Mouse (Mus musculus): Measurements from ENCODE around the gene Sumo2. TPM values are rescaled to one million over a fixed set of nuclear protein-coding genes. Genes with fewer than 3 reads are reported as not detected.

Gene Sumo2
- polyA plus RNA-seq, 1 experiment: 105 TPM

DNA sequence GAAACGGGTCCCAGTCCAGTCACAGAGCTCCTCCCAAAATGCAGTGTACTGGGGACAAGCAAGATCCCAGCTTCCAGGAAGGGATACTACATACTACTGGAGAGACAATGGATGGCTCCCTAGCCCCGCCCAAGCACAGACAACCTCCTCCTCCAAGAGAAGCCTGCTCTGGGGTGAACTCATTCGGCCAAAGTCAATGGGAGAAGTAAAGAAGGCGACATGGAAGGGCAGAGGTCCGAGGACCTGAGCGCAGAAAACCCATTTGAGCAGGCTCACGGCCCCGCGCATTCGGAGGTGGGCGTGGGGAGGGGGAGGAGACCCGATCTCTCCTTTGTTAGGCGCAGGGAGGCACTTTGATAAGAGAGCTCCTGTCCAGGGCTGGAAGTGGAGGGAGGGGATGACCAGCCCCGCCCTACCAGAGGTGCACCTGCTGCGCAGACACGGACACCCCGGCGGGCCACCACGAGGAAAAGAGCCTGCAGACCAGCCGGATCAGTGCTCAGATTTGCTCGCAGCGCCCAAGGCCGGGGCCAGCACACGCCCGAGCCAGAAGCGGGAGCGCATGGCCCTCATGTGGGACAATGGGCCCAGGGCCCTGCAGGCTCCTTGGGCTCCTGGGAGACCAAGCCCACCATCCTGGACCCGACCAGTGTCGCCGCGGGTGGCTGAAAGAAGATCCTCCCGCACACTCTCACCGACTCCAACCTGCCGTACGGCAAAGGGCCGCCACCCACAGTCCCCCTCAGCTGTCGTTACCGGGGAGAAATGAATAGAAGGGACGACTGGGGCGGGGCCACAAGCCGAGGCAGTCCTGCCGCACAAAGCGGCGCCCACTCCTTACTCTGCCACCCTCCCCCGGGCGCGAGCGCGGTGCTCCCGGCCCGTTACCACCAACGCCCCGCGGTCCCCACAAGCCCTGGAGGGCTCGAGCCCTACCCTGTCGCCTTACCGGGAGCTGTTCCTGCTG, 22.5 kb downstream of the Sumo2 start:
- no peaks in the 10 kb centered on the region for H3K36me3 ChIP-seq (ENCODE audit: control insufficient read depth, insufficient read depth, low read length)
- no peaks in the 10 kb centered on the region for H3K27me3 ChIP-seq (ENCODE audit: control insufficient read depth, insufficient read depth, low read length)
- H3K4me3 ChIP-seq (ENCODE audit: control insufficient read depth, insufficient read depth, low read length): peak overlapping the region; percentile 84
- TF ChIP-seq CTCF (IDR thresholded peaks at IDR 0.05; ENCODE audit: borderline replicate concordance, control insufficient read depth, extremely low read depth, insufficient read depth, low read length, poor library complexity) (no peak), POLR2A (IDR thresholded peaks at IDR 0.05; ENCODE audit: control insufficient read depth, extremely low read depth, insufficient read depth, low read length, poor library complexity) (no peak)
- peak; percentile 55 for DNase-seq
- H3K4me1 ChIP-seq (replicated peaks; ENCODE audit: control insufficient read depth, insufficient read depth, low read length): peaks cover 37% of the 10 kb centered on the region
- under 1% methylated on average over 57 of the region's 57 CpGs for WGBS
- H3K27ac ChIP-seq (ENCODE audit: control insufficient read depth, insufficient read depth, low read length): peak overlapping the region; percentile 60

DNA sequence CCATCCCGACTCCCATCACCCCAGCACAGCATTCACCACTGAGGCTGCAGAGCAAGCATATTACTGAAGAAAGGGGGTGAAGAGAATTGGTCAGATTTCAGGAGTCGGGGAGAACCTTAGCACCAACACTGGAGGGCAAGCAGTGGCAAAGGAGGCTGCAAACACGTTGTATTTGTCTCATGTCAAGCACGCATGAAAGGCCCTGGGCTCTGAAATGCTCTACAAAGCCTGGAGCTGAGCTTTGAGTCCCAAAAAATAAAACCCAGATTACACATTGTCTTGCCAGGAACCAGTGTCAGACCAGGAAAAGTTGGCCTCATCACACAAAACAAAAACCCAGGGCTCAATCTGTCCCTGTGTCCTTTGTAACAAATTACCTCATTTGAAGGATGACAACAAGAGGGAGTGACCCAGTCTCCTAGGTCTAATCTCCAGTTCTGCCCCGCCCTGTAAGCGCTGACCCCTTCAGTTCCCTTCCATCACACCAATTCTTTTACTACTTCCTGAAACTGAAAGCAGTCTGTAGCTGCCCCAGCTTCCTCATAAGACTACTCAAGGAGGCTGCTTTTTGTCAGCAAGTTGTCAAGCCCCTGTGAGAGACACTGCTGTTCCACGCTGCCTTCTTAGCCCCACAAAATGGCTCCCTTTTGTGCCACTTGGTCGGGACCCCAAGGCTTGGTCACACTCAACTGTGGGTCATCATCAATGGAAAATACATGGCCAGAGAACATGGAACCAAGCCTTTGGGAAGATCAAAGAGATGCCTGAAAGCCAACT, 23.5 kb downstream of the Sumo2 start:
- Histone ChIP-seq H3K27me3 (ENCODE audit: control insufficient read depth, insufficient read depth, low read length) (no peaks in the 10 kb centered on the region), H3K4me1 (replicated peaks; ENCODE audit: control insufficient read depth, insufficient read depth, low read length) (peaks cover 43% of the 10 kb centered on the region)
- DNase-seq: peak; percentile 56

DNA sequence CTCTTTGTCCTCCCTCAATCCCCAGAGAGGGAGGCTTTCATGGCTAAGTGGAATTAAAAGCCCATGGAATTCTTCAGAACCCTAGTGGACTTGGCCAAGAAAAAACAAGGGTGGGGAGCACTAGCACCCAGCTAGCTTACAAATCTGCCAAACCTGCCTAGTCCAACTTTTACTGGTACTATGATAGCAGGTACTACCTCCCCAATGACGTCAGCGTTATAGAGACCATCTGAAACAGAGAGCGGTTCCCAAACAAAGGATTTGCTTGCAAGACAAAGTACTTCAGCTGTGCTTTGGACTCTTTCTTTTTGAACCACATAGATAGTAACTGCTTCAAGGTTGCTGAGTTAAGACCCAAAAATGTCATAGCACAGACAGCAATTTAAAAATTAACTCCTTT, 24.1 kb downstream of the Sumo2 start:
- Histone ChIP-seq H3K36me3 (ENCODE audit: control insufficient read depth, insufficient read depth, low read length) (no peaks in the 10 kb centered on the region), H3K27ac (ENCODE audit: control insufficient read depth, insufficient read depth, low read length) (peak overlapping the region; percentile 60; the same call in 1 of the 2 replicates), H3K4me1 (replicated peaks; ENCODE audit: control insufficient read depth, insufficient read depth, low read length) (peaks cover 49% of the 10 kb centered on the region), H3K4me3 (ENCODE audit: control insufficient read depth, insufficient read depth, low read length) (no peak overlapping the region), H3K27me3 (ENCODE audit: control insufficient read depth, insufficient read depth, low read length) (no peaks in the 10 kb centered on the region)
- DNase-seq: no peak
- TF ChIP-seq POLR2A (IDR thresholded peaks at IDR 0.05; ENCODE audit: control insufficient read depth, extremely low read depth, insufficient read depth, low read length, poor library complexity) (no peak), CTCF (IDR thresholded peaks at IDR 0.05; ENCODE audit: borderline replicate concordance, control insufficient read depth, extremely low read depth, insufficient read depth, low read length, poor library complexity) (no peak)
- 76% methylated on average over 3 of the region's 3 CpGs for WGBS

More for the DNA sequence above, 23.5 kb downstream of the Sumo2 start:
- WGBS: 22% methylated on average over 8 of the region's 8 CpGs
- Histone ChIP-seq H3K36me3 (ENCODE audit: control insufficient read depth, insufficient read depth, low read length) (no peaks in the 10 kb centered on the region), H3K27ac (ENCODE audit: control insufficient read depth, insufficient read depth, low read length) (peak overlapping the region; percentile 60; the same call in 1 of the 2 replicates), H3K4me3 (ENCODE audit: control insufficient read depth, insufficient read depth, low read length) (peak overlapping the region; percentile 84)
- TF ChIP-seq CTCF (IDR thresholded peaks at IDR 0.05; ENCODE audit: borderline replicate concordance, control insufficient read depth, extremely low read depth, insufficient read depth, low read length, poor library complexity): no peak
- TF ChIP-seq POLR2A (IDR thresholded peaks at IDR 0.05; ENCODE audit: control insufficient read depth, extremely low read depth, insufficient read depth, low read length, poor library complexity): no peak

DNA sequence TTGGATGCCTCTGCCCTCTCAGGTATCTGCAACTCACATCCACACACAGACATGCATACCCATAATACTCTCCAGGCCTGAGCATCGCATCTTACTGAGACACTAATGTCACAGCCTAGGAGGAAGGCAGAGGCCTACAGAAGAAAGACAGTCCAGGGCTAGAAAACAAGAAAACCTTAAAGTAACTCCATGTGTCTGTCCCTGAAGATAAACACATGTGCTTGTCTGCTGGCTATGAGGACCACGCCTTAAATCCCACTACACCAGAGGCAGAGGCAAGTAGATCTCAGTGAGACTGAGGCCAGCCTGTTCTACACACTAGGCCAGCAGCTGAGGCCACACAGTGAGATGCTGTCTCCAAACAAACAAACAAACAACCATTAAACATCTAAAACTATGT, 25.0 kb downstream of the Sumo2 start:
- Histone ChIP-seq H3K4me1 (replicated peaks; ENCODE audit: control insufficient read depth, insufficient read depth, low read length) (peaks cover 50% of the 10 kb centered on the region), H3K36me3 (ENCODE audit: control insufficient read depth, insufficient read depth, low read length) (no peaks in the 10 kb centered on the region), H3K4me3 (ENCODE audit: control insufficient read depth, insufficient read depth, low read length) (no peak overlapping the region), H3K27me3 (ENCODE audit: control insufficient read depth, insufficient read depth, low read length) (no peaks in the 10 kb centered on the region), H3K27ac (ENCODE audit: control insufficient read depth, insufficient read depth, low read length) (no peak overlapping the region)
- WGBS: 91% methylated on average over 2 of the region's 2 CpGs
- no peak for TF ChIP-seq POLR2A (IDR thresholded peaks at IDR 0.05; ENCODE audit: control insufficient read depth, extremely low read depth, insufficient read depth, low read length, poor library complexity)
- no peak for TF ChIP-seq CTCF (IDR thresholded peaks at IDR 0.05; ENCODE audit: borderline replicate concordance, control insufficient read depth, extremely low read depth, insufficient read depth, low read length, poor library complexity)
- no peak for DNase-seq

GRCm38 (mm10) chr11:115510507-115510888, 25.6 kb downstream of the Sumo2 start:
- H3K27me3 ChIP-seq (ENCODE audit: control insufficient read depth, insufficient read depth, low read length): no peaks in the 10 kb centered on the region
- H3K4me1 ChIP-seq (replicated peaks; ENCODE audit: control insufficient read depth, insufficient read depth, low read length): peaks cover 50% of the 10 kb centered on the region
- WGBS: 54% methylated on average over 5 of the region's 5 CpGs
- no peak for DNase-seq
- H3K36me3 ChIP-seq (ENCODE audit: control insufficient read depth, insufficient read depth, low read length): no peaks in the 10 kb centered on the region
- no peak overlapping the region for H3K4me3 ChIP-seq (ENCODE audit: control insufficient read depth, insufficient read depth, low read length)
- H3K27ac ChIP-seq (ENCODE audit: control insufficient read depth, insufficient read depth, low read length): no peak overlapping the region
- TF ChIP-seq POLR2A (IDR thresholded peaks at IDR 0.05; ENCODE audit: control insufficient read depth, extremely low read depth, insufficient read depth, low read length, poor library complexity): no peak
- no peak for TF ChIP-seq CTCF (IDR thresholded peaks at IDR 0.05; ENCODE audit: borderline replicate concordance, control insufficient read depth, extremely low read depth, insufficient read depth, low read length, poor library complexity)

DNA sequence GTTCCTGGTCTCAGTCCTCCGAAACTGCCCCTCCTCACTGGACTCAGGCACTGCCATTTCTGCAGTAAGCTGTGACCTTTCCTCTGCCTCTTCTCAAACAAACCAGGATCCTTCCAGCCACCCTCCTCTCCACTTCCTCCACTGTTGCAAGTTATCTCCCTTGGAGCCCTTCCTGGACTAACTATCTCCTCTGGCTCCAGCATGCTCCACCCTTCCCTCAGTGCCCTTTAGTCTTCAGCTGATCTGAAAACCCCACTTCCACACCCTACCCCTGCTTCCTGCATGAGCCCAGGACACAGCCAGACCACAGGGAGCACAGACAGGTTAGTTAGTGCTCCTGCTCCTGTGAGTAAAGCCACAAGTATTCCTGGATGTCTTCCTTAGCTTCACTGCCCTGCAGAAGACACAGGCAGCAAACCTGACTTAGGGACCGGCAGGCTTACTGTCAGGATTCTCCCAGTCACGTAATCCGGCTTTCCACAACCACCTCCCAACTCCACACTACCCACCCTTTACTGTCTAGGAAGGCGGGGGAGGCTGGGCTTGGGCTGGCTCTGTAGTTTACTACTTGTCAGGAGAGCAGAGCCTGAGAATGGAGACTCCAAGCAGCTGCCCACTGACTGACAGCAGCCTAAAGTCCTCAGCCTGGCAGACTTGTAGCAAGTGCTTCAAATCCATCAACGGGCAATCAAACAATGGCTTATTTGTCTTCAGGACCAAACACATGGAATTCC, 26.1 kb downstream of the Sumo2 start:
- Histone ChIP-seq H3K36me3 (ENCODE audit: control insufficient read depth, insufficient read depth, low read length) (no peaks in the 10 kb centered on the region), H3K4me3 (ENCODE audit: control insufficient read depth, insufficient read depth, low read length) (no peak overlapping the region), H3K4me1 (replicated peaks; ENCODE audit: control insufficient read depth, insufficient read depth, low read length) (peaks cover 48% of the 10 kb centered on the region), H3K27ac (ENCODE audit: control insufficient read depth, insufficient read depth, low read length) (0 out of 2 replicates have a peak overlapping the region, but pooled peaks have one; percentile 7), H3K27me3 (ENCODE audit: control insufficient read depth, insufficient read depth, low read length) (no peaks in the 10 kb centered on the region)
- DNase-seq: no peak
- TF ChIP-seq CTCF (IDR thresholded peaks at IDR 0.05; ENCODE audit: borderline replicate concordance, control insufficient read depth, extremely low read depth, insufficient read depth, low read length, poor library complexity): no peak
- TF ChIP-seq POLR2A (IDR thresholded peaks at IDR 0.05; ENCODE audit: control insufficient read depth, extremely low read depth, insufficient read depth, low read length, poor library complexity): no peak
- WGBS: 92% methylated on average over 6 of the region's 6 CpGs

Measured in thymus, adult 2 months (tissue).